Mouse (Mus musculus): Measurements from ENCODE around the gene Clic5. TPM values are rescaled to one million over a fixed set of nuclear protein-coding genes. Genes with fewer than 3 reads are reported as not detected.
"Not testable (repeated sequence)": the region's sequence is repeated elsewhere in the genome, so short reads cannot be mapped to it uniquely, and the experiment has no call there.

The Clic5 gene
- total RNA-seq (2021), result 32.4 and 38.9 TPM in 2 replicates
- long read RNA-seq, experiment 1, full-length matches to known transcripts, result 15 of 17 reads
- long read RNA-seq, experiment 1, partial matches to known transcripts, result 1 of 17 reads
- long read RNA-seq, experiment 1, other reads (novel, unspliced or antisense), result 1 of 17 reads
- long read RNA-seq, experiment 2, full-length matches to known transcripts, result 15 of 19 reads
- long read RNA-seq, experiment 2, partial matches to known transcripts, result 1 of 19 reads
- long read RNA-seq, experiment 2, other reads (novel, unspliced or antisense), result 3 of 19 reads

- DNase-seq, result peak; percentile 74
Measured at GRCm38 (mm10) chr17:44188042-44188768, at the start of gene Clic5. Gene Clic5 (plus strand): TSS chr17:44188584.

DNA sequence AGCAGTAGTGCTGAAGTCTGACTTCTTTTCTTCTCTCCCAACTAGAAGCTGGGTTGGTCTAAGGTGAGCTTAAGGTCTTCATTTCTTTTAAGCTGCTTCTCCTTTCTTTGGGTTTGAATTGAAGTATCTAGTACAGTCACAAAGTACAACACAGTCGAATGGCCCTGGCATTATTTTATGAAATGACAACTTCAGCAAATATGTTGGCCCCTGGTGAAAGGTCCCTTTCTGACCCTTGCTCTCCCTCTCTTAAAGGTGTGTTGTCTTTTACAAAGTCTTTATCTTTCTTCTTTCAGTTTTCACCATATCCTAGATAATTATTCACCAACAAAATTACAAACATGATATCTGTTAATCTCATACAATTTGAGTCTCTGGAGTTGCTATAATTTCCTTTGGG, 42.6 kb upstream of the Clic5 start:
- no peak for DNase-seq

DNA sequence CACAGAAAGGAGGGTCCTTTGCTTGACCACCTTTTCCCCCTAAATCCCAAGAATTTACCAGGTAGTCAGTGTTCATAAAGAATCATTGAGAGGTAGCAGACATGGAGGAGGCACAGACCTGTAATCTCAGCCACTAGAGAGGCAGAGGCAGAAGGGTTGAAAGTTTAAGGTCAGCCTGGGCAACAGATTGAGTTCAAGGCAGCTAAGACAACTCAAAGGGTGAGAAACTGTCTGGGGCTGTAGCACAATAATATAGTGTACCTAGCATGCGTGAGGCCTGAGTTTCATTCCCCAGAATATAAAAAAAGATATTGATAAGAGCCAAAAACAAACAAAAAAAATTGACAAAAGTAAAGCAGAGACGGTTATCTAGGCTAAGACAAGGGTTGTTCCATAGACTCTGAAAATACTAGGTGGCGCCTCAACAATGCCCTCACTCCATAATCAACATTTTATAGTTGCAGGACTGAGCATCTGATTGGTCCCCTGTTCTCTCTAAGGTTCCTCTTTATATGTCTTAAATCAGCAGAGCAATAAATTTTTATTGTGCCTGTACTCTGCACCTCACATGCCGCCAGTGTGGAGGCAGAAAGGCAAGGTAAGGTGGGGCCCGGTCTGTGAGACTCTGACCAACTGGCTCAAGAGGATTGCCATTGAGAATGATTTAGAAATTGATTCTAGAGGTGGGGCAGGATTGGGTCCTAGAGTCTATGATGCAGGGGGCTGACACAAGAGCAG, 40.1 kb upstream of the Clic5 start:
- DNase-seq, result no peak

DNA sequence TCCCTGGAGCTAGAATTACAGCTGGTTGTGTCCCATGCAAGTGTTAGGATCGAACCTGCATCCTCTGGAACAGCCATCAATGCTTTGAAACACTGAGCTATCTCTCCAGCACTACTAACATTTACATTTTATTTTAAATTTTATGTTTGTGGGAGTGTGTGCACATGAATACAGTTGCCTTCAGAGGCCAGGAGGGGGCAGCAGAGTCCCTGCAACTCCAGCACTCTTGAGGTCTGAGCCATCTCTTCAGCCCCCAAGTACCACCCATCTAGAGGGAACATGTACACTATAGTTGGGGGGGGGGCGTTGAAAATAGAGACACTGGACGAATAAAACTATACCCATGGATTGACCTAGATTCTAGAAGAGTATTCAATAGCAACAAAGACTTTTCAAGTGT, 37.3 kb upstream of the Clic5 start:
- peak; percentile 71 for DNase-seq

DNA sequence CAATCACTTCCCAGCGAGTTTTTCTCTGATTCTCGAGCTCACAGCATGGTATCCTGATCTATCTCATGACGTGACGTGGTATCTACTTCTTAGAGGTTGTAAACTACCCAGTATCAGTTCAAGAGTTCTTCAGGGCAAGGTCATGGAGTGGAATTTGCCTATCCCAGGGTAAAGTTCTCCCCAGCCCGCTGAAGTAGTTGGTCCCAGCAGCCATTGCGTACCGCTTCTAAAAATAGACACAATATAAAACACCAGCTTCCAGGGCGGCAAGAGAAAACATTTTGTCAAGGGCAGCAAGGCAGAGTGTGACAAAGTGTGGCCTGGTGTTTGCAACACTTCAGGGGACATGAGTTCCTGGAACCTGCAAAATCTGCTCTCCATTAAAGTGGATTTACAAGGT, 36.5 kb upstream of the Clic5 start:
- peak; percentile 22 for DNase-seq

DNA sequence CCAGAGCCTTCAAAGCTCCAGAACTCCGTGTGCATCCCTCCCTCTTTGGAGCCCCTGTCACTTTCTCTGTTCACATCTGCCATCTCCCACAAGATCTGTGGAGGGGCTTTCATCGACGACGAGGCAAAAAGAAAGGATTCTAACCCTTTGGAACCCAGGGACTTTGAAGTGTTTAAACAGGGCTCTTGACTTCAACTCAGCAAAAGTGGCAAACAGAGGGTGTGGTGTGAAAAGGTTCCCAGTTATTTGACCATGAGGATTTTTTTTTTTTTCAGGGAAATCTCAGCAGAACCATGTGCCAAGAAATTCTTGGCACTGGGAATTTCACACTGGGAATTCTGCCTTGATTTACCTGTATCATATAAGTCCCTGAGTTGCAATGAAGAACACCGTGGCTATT, 34.5 kb upstream of the Clic5 start:
- no peak for DNase-seq

DNA sequence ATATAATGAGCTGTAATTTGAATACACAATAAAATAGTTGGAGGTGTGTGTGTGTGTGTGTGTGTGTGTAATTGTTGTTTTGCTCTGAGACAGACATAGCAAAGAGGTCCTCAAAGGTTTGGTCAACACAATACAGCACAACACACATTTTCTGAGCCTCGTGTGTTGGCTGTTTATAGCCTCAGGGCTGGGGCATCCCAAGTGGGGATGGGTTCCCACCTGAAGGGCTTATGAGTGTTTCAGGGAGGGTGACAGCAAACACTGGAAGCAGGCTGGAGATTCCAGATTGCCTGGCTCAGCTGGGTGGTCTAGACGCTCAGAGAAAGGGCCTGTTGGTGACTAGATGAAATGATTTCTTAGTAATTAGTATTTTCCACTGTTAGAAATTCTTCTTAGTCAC, 33.2 kb upstream of the Clic5 start:
- DNase-seq, result no peak

- DNase-seq, result peak; percentile 76
Measured at GRCm38 (mm10) chr17:44158186-44158585, 30.2 kb upstream of the Clic5 start.

DNA sequence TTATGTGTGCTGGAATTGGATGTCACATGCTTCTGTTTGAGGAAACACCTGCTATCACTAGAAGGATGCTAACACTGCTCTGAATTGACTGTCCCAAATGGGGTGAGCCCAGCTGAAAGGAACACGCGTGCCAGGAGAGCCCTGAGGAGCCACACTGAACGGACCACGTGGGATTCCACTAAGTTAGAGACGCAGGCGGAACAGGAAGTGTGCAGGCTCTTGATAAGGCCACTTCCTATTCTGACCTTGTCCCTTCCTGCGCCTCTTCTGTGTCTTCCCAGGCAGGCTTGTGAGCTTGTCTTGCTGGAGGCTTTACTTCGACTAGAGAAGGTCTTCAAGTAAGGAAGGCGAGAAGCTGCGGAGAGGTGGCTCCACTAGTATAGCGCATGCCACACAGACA, 27.9 kb upstream of the Clic5 start:
- DNase-seq, result no peak

DNA sequence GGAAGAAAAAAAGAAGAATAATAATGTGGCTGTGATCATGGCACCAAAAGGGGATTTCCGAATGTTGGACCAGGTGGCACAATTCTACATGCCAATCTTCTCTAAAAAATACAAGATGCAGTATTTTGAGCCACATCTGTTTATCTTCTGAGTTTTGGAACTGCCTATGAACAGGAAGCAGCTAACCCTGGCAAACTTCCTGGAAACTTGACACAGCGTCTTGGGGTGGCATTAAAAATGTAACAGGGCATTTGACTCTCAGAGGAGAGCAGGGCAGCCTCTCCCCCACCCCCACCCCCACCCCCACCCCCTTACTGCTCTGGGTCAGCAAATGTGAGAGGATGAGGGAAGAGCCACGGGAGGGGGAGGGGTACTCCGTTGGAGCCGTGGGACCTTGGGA, 25.9 kb upstream of the Clic5 start:
- DNase-seq, result peak; percentile 35

DNA sequence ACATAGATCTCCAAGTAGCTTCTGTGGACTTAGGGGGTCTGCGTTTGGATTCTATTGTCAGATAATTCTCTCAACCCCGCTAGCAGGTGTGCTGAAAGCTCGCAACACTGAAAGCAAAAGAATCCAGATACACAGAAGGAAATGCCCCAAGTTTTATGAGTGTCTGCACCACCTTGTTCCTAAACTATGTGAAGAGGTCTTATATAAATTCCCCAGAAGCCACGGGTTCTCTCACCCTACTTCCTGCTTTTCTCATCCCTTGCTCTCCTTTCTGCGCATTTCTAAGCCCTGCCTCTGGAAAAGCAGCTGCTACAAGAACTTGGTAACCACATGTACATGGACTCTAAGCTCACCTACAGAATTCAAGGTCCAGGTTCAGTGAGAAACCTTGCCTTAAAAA, 25.4 kb upstream of the Clic5 start:
- no peak for DNase-seq

DNA sequence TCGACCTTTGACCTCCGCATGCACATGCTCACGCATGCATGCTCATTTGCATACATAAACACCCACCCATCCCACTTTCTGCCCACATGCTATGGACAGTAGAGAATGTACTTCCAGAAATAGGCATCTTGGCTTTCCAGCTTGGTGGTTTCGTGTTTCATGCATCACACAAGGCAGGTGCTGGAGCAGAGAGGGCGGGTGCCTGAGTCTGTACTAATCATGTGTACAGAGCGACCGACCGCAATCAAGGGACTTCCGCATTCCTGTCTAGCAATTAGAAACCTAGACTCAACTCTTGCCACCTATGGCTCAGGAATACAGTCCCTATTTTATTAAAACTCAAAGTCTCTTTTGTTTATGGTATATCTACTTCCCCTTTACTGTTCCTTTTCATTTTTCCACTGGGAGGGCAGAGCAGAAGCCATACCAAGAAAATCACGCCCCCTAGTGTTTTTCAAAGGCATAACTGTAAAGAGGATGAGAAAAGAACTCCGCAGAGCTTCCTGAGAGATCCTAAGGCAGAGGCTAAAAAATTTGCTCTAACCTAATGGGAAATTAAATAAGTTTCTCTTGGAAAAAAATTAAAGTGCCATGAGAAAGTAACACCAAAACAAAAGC, 22.5 kb upstream of the Clic5 start:
- no peak for DNase-seq

- no peak for DNase-seq
Measured at GRCm38 (mm10) chr17:44169676-44170075, 18.7 kb upstream of the Clic5 start.

- peak; percentile 39 for DNase-seq
Measured at GRCm38 (mm10) chr17:44170316-44170715, 18.1 kb upstream of the Clic5 start.

- DNase-seq, result no peak
Measured at GRCm38 (mm10) chr17:44171930-44172329, 16.5 kb upstream of the Clic5 start.

GRCm38 (mm10) chr17:44173341-44173740, 15.0 kb upstream of the Clic5 start:
- DNase-seq, result peak; percentile 35

DNA sequence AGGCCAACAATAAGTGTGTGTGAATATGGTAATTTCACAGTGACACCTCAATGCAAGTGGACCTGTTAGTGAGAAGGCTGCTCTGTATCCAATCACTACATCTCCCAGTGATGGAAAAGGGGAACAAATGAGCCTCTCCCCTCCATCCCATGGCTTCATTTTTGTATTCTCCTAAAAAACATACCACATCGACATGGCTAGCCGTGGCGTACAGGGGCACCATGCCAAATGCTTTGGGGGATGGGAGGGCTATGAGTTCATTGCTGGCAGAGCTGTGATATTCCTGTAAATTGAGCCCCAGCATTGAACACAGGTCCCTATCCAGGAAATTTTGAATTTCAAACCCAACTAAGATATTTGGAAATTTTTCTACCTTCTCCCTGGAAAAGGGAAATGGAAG, 11.1 kb upstream of the Clic5 start:
- DNase-seq, result no peak

DNA sequence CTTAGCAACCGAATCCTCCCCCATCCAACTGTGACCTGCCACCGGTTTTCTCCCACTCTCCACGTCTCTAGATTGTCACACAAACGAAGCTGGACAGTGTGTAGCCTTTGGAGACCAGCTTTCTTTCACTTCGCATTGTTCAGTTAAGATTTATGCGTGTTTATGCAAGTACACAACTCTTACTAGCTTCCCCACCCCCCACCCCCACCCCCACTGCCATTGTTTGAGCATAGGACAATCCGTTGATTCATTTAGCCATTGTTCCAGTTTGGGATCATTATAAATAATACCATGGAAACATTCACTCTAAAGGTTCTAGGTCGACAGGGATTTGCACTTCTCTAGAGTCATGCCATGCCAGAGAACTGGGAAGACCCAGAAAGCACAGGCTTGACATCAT, 7.0 kb upstream of the Clic5 start:
- DNase-seq, result no peak

DNA sequence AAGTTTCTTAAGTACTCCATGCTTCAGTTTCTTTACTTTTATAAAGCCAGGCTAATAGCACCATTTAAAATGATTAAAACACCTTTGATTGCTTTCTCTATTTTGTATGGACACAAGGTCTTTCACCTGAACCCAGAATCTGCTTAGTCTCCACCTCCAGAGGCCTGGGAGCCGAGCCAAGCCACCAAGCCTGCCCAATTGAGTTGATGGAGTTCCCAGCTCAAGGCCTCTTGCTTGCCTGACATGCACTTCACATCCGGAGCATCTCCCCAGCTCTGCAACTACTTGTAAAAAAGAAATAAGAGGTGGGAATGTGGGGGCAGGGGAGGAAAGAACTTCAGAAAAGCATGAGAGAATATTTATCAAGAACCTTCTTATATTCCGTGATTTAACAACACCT, 1.5 kb upstream of the Clic5 start:
- DNase-seq, result no peak

GRCm38 (mm10) chr17:44187537-44187936, 847 bp upstream of the Clic5 start:
- DNase-seq, result not testable (repeated sequence)

DNA sequence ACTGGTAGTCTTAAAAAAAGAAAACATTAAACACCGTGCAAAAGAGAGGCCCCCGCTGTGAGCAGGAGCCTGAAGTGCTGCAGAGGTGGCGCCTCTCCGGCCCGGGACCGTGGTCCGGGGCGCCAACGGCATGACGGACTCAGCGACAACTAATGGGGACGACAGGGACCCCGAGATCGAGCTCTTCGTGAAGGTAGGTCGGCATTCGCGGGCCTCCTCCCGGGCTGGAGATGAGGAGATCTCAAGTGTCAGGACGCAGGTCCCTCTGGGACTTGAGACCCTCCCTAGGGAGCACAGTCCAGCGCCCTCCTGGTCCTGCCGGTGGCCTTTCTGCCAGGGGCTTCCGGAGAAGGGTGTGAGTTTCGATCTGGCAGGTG, 373 bp downstream of the Clic5 start:
- peak; percentile 27 for DNase-seq

- peak; percentile 49 for DNase-seq
Measured at GRCm38 (mm10) chr17:44189696-44190095, 1.3 kb downstream of the Clic5 start.

GRCm38 (mm10) chr17:44190246-44190645, 1.9 kb downstream of the Clic5 start:
- DNase-seq, result no peak

Measured in adrenal gland, postnatal 14 days (tissue).